Mouse (Mus musculus) heart, postnatal 4 days (tissue): ENCODE measurements around the gene Fbxo42. TPM values are rescaled to one million over a fixed set of nuclear protein-coding genes. Genes with fewer than 3 reads are reported as not detected.

Experiments used
- total RNA-seq, 2 experiments: library from RNA; stranded (reverse); gene quantifications; 2 replicates each; pipeline ENCODE4 v1.2.3; 2021

Gene Fbxo42
- total RNA-seq, 2 experiments from 2014 or later: 13.9 to 14.9 TPM

Other genes with a start within 250 kb of the Fbxo42 start
- under 1 TPM; 0.60 to 0.83 TPM for gene Padi2, start 241.6 kb upstream of the Fbxo42 start, total RNA-seq
- 100 to 1,000 TPM; 633 to 638 TPM for gene Sdhb, start 186.7 kb upstream of the Fbxo42 start, total RNA-seq
- gene Atp13a2, start 161.0 kb upstream of the Fbxo42 start, total RNA-seq: 10 to 100 TPM; 22.4 to 24.3 TPM
- gene Mfap2, start 137.5 kb upstream of the Fbxo42 start, total RNA-seq: 10 to 100 TPM; 63.0 to 65.1 TPM
- 1 to 10 TPM; 8.2 to 8.3 TPM for gene Crocc, start 87.4 kb upstream of the Fbxo42 start, total RNA-seq
- gene Necap2, start 69.6 kb upstream of the Fbxo42 start, total RNA-seq: 10 to 100 TPM; 33.7 to 35.8 TPM
- not detected for gene Spata21, start 59.6 kb upstream of the Fbxo42 start, total RNA-seq
- gene Szrd1, start 8.1 kb upstream of the Fbxo42 start, total RNA-seq: 100 to 1,000 TPM; 103 to 107 TPM
- 1 to 10 TPM in 1 of 2 experiments, under 1 TPM in 1; 0.72 to 1.7 TPM for gene Rsg1, start 66.0 kb downstream of the Fbxo42 start, total RNA-seq
- 1 to 10 TPM; 4.6 to 5.1 TPM for gene Arhgef19, start 91.6 kb downstream of the Fbxo42 start, total RNA-seq
- gene Epha2, start 153.3 kb downstream of the Fbxo42 start, total RNA-seq: 10 to 100 TPM; 10.1 to 10.9 TPM
- under 1 TPM; 0.43 to 0.62 TPM for gene Fam131c, start 220.3 kb downstream of the Fbxo42 start, total RNA-seq